Mouse (Mus musculus): ENCODE results near the gene Trak1. TPM values are rescaled to one million over a fixed set of nuclear protein-coding genes. Genes with fewer than 3 reads are reported as not detected.

The Trak1 gene
- polyA plus RNA-seq, 1 experiment from 2014 or later, result 11.6 TPM

DNA sequence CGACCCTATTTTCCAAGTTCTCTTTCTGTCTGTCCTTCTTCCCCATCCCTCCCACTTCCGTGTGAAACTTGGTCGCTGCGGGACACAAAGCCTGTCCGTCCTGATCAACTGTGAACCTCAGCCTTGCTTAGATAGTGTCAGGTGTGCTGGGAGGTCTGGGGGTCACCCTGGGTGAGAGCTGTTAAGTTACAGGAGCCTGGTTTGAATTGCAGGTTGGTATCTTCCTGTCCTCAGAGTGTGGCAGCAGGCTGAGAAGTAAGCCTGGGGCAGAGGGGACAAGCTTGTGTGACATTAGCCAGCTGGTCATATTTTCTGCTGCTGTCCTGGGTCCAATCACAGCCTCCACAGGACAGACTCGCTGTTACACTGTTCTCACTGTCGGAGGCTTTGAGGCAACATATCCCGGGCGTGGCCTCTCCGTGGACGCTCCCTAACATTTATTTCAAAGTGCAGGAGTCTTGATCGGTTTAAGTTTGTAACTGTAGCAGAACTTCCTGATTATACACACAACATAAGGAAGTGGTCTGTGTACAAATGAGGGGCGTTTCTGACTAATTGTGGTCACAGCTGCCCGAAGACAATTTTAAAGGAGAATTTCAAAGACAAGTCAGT is 17.3 kb downstream of the Trak1 start:
- ATAC-seq (replicated peaks; ENCODE audit: low FRiP score, low read depth), result no peak; the same call in 1 of the 2 replicates
- DNase-seq (ENCODE audit: low spot score), result peak; percentile 85
- peaks cover 33% of the 10 kb centered on the region for H3K4me1 ChIP-seq (replicated peaks; ENCODE audit: insufficient read depth, low read length)

DNA sequence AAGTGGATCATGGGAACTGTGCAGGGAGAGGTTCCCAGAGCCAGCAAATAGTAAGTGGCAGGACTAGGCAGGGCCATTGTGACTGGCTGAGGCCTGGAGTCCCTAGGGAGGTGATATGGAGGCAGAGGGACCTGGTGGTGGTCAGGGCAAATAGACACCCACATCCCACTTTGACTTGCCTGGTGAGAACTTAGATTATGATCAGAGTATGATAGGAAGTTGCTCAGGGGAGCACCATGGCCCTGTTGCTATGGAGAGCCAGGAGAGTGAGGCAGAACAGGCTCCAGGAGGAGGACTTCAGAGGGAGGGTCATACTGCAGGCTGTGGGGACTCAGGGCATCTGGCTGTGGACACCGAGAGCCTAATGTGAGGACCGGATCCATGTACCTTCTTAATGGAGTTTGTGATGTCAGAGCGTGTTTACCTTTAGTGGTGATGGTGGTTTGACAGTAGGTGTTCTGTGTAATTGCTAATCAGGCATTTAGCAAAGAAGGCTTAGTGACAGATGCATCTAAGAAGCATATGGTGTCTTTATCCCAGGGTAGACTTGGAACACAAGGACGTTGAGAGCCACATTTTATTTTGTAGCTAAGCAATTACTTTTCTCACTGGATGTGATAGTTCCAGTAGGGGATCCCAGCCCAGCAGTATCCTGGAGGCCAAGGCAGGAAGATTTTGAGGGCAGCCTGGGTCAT is 18.7 kb downstream of the Trak1 start:
- Histone ChIP-seq H3K4me2 (ENCODE audit: low read length) (no peak overlapping the region), H3K4me1 (replicated peaks; ENCODE audit: insufficient read depth, low read length) (peaks cover 33% of the 10 kb centered on the region), H3K9me3 (replicated peaks; ENCODE audit: low read length) (no peaks in the 10 kb centered on the region), H3K27ac (no peak overlapping the region), H3K36me3 (ENCODE audit: insufficient read depth, low read length) (no peaks in the 10 kb centered on the region), H3K27me3 (ENCODE audit: insufficient read depth, low read length) (no peaks in the 10 kb centered on the region), H3K4me3 (replicated peaks; ENCODE audit: low read depth, low read length) (no peak overlapping the region), H3K9ac (ENCODE audit: low read depth, low read length) (no peak overlapping the region)
- DNase-seq (ENCODE audit: low spot score), result no peak
- 81% methylated on average over 4 of the region's 4 CpGs for WGBS
- TF ChIP-seq CTCF (IDR thresholded peaks at IDR 0.05; ENCODE audit: low read depth), result no peak
- ATAC-seq (replicated peaks; ENCODE audit: low FRiP score, low read depth), result no peak

More for the DNA sequence above, 17.3 kb downstream of the Trak1 start:
- Histone ChIP-seq H3K9ac (ENCODE audit: low read depth, low read length) (peak overlapping the region; percentile 46; the same call in 1 of the 2 replicates), H3K27ac (peak overlapping the region; percentile 93), H3K27me3 (ENCODE audit: insufficient read depth, low read length) (no peaks in the 10 kb centered on the region), H3K4me3 (replicated peaks; ENCODE audit: low read depth, low read length) (peak overlapping the region; percentile 16), H3K4me2 (ENCODE audit: low read length) (peak overlapping the region; percentile 68), H3K36me3 (ENCODE audit: insufficient read depth, low read length) (0 out of 2 replicates have a peak, but pooled peaks cover 3% of the 10 kb centered on the region), H3K9me3 (replicated peaks; ENCODE audit: low read length) (no peaks in the 10 kb centered on the region)
- TF ChIP-seq CTCF (IDR thresholded peaks at IDR 0.05; ENCODE audit: low read depth), result no peak
- WGBS, result 10% methylated on average over 14 of the region's 14 CpGs

DNA sequence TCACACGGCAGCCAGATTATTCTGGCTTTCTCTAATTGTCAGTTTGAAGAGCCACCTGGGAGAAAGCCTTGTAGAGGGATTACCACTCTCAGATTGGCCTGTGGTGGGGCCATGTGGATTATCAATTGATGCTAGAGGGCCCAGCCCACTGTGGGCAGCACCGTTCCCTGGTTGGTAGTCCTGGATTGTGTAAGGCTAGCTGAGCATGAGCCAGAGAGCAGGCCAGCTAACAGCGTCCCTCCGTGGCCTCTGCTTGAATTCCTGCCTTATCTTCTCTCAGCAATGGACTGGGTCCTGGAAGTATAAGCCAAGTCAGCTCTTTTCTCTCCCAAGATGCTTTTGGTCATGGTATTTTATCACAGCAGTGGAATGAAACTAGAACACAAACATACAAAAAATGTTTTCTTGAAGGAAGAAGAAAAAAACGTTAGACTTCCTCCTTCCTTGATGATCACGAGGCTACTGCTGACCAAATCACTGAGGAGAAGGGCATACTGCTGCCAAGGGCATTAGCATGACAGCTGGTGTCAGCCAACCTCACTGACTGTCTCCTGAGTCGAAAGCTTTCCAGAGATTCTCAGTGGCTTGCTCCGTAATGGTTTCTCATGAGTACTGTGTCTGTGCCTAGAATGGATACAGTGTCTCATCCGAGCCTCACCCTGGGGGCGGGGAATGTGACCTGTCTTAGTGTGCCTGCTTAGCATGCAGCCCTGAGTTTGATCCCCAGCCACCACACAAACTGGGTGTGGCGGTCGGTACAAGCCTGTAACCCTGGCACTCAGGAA is 19.5 kb downstream of the Trak1 start:
- Histone ChIP-seq H3K4me1 (replicated peaks; ENCODE audit: insufficient read depth, low read length) (peaks cover 30% of the 10 kb centered on the region), H3K27ac (peak overlapping the region; percentile 47), H3K4me2 (ENCODE audit: low read length) (no peak overlapping the region), H3K9ac (ENCODE audit: low read depth, low read length) (no peak overlapping the region), H3K36me3 (ENCODE audit: insufficient read depth, low read length) (no peaks in the 10 kb centered on the region), H3K4me3 (replicated peaks; ENCODE audit: low read depth, low read length) (no peak overlapping the region), H3K9me3 (replicated peaks; ENCODE audit: low read length) (no peaks in the 10 kb centered on the region), H3K27me3 (ENCODE audit: insufficient read depth, low read length) (no peaks in the 10 kb centered on the region)
- 61% methylated on average over 12 of the region's 12 CpGs for WGBS
- TF ChIP-seq CTCF (IDR thresholded peaks at IDR 0.05; ENCODE audit: low read depth), result no peak
- DNase-seq (ENCODE audit: low spot score) (no peak), ATAC-seq (replicated peaks; ENCODE audit: low FRiP score, low read depth) (no peak)

DNA sequence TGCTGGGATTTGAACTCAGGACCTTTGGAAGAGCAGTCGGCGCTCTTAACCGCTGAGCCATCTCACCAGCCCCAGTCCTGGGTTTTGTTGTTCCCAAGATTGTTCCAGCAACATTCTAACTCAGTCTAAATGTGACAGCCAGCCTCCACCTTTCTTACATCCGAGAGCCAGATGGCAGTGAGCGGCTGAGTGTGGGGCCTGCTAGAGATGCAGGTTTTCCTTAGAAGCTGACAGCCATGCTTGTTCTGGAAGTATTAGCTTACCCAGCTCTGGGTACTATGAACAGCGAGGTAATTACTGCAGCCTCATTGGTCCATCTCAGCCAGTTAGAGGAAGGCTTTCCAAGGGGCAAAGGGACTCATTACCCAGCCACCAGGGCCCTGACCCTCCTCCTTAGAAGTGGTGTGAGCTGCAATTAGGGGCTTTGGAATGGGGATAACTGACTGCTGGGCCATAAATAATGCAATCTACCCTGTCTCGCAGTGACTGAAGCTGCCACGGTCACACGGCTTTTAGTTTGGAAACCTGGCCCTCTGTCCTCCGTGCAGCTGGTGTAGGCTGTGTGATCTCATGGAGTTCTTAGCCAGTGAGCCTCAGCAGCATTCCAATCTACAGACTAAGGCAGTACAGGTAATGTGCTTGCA is 22.1 kb downstream of the Trak1 start:
- Histone ChIP-seq H3K27ac (no peak overlapping the region; the same call in 1 of the 2 replicates), H3K9ac (ENCODE audit: low read depth, low read length) (no peak overlapping the region), H3K4me2 (ENCODE audit: low read length) (no peak overlapping the region), H3K4me3 (replicated peaks; ENCODE audit: low read depth, low read length) (no peak overlapping the region), H3K9me3 (replicated peaks; ENCODE audit: low read length) (no peaks in the 10 kb centered on the region), H3K36me3 (ENCODE audit: insufficient read depth, low read length) (no peaks in the 10 kb centered on the region), H3K4me1 (replicated peaks; ENCODE audit: insufficient read depth, low read length) (peaks cover 15% of the 10 kb centered on the region), H3K27me3 (ENCODE audit: insufficient read depth, low read length) (no peaks in the 10 kb centered on the region)
- ATAC-seq (replicated peaks; ENCODE audit: low FRiP score, low read depth), result peak; percentile 30; the same call in 1 of the 2 replicates
- whole genome bisulfite sequencing, result 50% methylated on average over 10 of the region's 10 CpGs
- no peak for TF ChIP-seq CTCF (IDR thresholded peaks at IDR 0.05; ENCODE audit: low read depth)
- DNase-seq (ENCODE audit: low spot score), result peak; percentile 37

DNA sequence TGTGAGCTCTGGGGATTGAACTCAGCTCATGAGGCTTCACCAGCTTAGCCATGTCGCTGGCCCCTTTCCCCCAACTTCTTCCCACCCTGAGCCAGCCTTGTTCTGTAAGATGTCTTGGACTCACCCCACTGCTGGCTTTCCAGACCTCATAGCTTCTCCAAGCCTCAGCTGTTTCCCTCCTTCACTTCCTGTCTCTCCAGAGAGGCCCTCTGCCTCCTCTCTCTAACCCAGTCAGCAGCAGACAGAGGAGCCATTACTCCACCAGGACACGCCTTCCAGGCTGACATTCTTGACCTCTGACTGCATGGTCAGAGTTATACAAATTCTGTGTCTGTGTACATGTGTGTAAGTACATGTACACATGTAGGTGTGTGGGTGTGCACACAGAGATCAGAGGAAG is 23.1 kb downstream of the Trak1 start:
- ATAC-seq (replicated peaks; ENCODE audit: low FRiP score, low read depth) (no peak), DNase-seq (ENCODE audit: low spot score) (peak; percentile 50)
- Histone ChIP-seq H3K27ac (no peak overlapping the region), H3K9ac (ENCODE audit: low read depth, low read length) (no peak overlapping the region), H3K36me3 (ENCODE audit: insufficient read depth, low read length) (no peaks in the 10 kb centered on the region), H3K4me2 (ENCODE audit: low read length) (no peak overlapping the region), H3K4me3 (replicated peaks; ENCODE audit: low read depth, low read length) (no peak overlapping the region), H3K27me3 (ENCODE audit: insufficient read depth, low read length) (no peaks in the 10 kb centered on the region), H3K9me3 (replicated peaks; ENCODE audit: low read length) (no peaks in the 10 kb centered on the region), H3K4me1 (replicated peaks; ENCODE audit: insufficient read depth, low read length) (peaks cover 7% of the 10 kb centered on the region)
- WGBS, result 62% methylated on average over 2 of the region's 2 CpGs
- no peak for TF ChIP-seq CTCF (IDR thresholded peaks at IDR 0.05; ENCODE audit: low read depth)

DNA sequence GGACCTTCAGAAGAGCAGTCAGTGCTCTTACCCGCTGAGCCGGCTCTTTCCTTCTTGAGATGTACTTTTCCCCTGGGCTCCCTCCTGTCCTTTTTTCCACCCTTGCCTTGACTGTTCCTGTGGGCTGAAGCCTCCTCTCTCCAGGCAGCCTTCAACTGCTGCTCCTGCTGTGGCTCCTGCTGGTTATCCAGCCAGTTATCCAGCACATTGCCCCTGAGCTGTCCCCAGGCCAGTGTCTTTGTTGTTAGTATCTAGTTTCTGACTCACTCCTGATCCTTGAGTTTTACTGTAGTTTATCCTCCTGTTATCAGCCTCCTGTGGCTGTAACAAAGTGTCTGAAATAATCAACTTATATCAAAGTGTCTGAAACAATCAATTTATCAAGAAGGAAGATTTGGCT is 23.8 kb downstream of the Trak1 start:
- Histone ChIP-seq H3K4me1 (replicated peaks; ENCODE audit: insufficient read depth, low read length) (peaks cover 7% of the 10 kb centered on the region), H3K4me2 (ENCODE audit: low read length) (no peak overlapping the region), H3K9ac (ENCODE audit: low read depth, low read length) (no peak overlapping the region), H3K4me3 (replicated peaks; ENCODE audit: low read depth, low read length) (no peak overlapping the region), H3K27ac (no peak overlapping the region), H3K36me3 (ENCODE audit: insufficient read depth, low read length) (no peaks in the 10 kb centered on the region), H3K9me3 (replicated peaks; ENCODE audit: low read length) (no peaks in the 10 kb centered on the region), H3K27me3 (ENCODE audit: insufficient read depth, low read length) (no peaks in the 10 kb centered on the region)
- ATAC-seq (replicated peaks; ENCODE audit: low FRiP score, low read depth), result no peak
- TF ChIP-seq CTCF (IDR thresholded peaks at IDR 0.05; ENCODE audit: low read depth), result no peak
- whole genome bisulfite sequencing, result 92% methylated on average over 2 of the region's 2 CpGs
- no peak for DNase-seq (ENCODE audit: low spot score)
